Mouse (Mus musculus): ENCODE results near the gene Atpif1.

The Atpif1 gene

GRCm38 (mm10) chr4:132527917-132528522 is 5.4 kb downstream of the Atpif1 start:
- in situ Hi-C loops (cut with MboI, MseI), result no loop called here

DNA sequence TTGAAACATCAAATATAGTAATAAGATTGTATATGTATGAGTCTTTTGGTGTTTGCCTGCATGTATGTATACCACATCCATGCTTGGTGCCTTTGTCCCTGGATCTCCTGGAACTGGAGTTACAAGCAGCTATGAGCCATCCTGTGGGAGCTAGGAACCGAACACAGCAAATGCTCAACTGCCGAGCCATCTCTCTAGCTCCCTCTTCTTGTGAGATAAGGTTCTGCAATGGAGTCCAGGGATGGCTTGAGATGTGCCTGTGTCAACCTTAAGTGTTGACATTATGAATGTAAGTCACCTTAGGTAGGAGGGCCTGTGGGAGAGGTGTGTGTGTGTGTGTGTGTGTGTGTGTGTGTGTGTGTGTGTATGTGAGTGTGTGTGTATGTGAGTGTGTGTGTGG is 6.8 kb downstream of the Atpif1 start:
- in situ Hi-C loops (cut with MboI, MseI), result no loop called here

DNA sequence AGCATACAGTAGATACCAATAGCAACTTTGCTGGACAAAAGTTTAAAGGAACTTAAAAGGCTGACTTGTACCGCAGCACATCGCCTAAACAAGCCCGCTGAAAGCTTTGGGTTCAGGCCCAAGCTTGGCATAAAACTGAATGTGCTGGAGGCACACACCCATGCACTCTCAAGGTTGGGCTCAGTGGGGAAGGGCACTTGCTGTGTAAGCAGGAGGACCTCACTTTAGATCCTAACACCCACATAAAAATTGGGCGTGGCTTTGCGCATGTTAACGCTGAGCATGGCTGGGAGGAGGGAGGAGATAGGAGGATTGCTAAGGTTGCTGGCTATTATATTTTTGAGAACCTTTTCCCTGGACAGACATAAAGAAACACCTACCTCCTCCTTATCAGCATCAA is 8.7 kb downstream of the Atpif1 start:
- in situ Hi-C loops (cut with MboI, MseI), result no loop called here

- in situ Hi-C loops (cut with MboI, MseI), result no loop called here
Measured at GRCm38 (mm10) chr4:132524321-132524741, 9.1 kb downstream of the Atpif1 start.

GRCm38 (mm10) chr4:132519188-132519587 is 14.3 kb downstream of the Atpif1 start:
- in situ Hi-C loops (cut with MboI, MseI), result no loop called here

DNA sequence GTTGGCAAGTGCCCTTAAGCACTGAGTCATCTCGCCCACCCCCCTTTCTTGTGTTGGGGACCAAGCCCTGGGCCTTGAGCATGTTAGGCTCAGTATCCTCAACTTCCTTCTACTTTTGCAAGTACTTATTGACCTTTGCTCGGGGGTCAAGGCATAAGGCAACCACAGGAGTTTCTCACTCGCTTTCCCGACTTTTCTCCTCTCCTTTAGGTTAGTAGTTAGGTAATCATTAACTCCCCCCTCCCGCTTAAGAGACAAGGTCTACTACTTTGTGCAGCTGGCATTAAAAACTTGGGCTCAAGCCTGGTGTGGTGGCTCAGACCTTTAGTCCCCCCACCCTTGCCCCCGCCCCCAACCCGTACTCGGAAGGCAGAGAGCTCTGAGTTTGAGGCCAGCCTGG is 15.4 kb downstream of the Atpif1 start:
- in situ Hi-C loops (cut with MboI, MseI), result no loop called here

GRCm38 (mm10) chr4:132515369-132516155 is 17.9 kb downstream of the Atpif1 start:
- in situ Hi-C loops (cut with MboI, MseI), result no loop called here

GRCm38 (mm10) chr4:132514555-132515135 is 18.8 kb downstream of the Atpif1 start:
- in situ Hi-C loops (cut with MboI, MseI), result no loop called here

DNA sequence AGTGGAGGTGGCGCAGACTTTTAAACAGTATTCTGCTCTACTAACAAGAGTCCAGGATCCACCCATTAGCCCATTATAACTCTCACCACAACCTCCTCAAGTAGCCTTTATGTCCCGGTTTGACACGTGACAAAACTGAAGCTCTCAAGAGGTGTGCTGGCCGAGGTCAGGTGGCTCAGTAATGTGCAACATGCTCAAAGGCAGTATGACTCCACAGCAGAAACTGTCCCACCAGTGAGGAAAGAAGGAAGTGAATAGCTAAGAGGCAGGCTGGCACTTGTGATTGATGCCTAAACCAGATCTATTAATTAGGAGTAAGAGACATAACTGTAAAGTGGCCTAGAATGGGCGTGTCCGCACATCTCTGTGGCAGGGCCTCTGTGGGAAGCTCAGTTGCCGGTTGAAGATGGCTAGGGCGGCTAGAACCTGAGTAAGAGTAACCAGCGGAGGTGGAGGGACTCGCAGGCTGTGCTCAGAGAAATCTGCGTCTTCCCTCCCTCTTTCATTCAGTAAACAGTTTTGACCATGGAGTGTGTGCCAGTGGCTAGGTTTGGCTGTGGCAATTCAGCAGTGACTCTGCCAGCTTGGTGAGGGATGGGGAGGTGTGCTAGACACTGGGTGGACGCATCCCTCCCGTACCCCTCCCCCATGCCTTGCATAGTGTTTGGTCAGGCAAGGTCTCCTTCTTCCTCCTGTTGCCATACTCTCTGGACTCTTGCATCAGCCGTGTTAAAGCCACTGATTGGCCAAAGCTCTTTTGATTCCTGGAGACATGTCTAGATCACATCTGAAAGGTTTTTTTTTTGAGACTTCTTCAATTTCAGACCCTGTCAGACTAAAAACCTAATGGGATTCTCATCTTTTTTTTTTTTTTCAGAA is 19.8 kb downstream of the Atpif1 start:
- in situ Hi-C loops (cut with MboI, MseI), result no loop called here

- in situ Hi-C loops (cut with MboI, MseI), result no loop called here
Measured at GRCm38 (mm10) chr4:132512080-132512479, 21.4 kb downstream of the Atpif1 start.

DNA sequence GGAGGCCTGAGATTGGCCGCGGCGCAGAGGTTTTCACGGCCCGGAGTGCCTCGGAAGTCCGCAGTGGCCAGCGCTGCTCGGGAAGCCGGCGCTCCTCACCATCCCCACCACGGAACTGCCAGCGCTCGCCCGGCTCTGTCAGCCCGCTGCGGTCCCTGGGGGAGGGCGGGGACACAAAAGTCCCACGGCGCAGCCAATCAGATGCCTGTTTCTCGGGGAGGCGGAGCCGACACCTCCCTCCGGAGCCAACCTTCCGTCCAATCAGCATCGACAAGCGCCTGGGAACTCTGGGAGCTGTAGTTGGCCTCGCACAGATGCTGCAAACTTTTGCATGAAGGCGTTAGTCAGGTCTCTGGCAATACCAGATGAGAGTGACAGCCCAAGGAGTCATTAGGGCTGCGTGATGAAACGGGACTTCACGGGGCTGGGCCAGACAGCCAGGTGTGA is 23.1 kb downstream of the Atpif1 start, which contains the start of gene Sesn2:
Gene Sesn2 (minus strand): TSS at position 150 of the 447 bp plus-strand sequence.
- in situ Hi-C loops (cut with MboI, MseI), result no loop called here

- in situ Hi-C loops (cut with MboI, MseI), result loop anchor here (5.0 kb wide), 1 partner anchor 87 kb away; the partner anchor contains the start of gene Phactr4
Measured at GRCm38 (mm10) chr4:132509621-132510296, 23.7 kb downstream of the Atpif1 start.

GRCm38 (mm10) chr4:132507210-132507609 is 26.2 kb downstream of the Atpif1 start:
- in situ Hi-C loops (cut with MboI, MseI), result loop anchor here (5.0 kb wide), 1 partner anchor 85 kb away; the partner anchor contains the start of gene Phactr4

GRCm38 (mm10) chr4:132506250-132506649 is 27.2 kb downstream of the Atpif1 start:
- in situ Hi-C loops (cut with MboI, MseI), result loop anchor here (5.0 kb wide), 1 partner anchor 84 kb away; the partner anchor contains the start of gene Phactr4

DNA sequence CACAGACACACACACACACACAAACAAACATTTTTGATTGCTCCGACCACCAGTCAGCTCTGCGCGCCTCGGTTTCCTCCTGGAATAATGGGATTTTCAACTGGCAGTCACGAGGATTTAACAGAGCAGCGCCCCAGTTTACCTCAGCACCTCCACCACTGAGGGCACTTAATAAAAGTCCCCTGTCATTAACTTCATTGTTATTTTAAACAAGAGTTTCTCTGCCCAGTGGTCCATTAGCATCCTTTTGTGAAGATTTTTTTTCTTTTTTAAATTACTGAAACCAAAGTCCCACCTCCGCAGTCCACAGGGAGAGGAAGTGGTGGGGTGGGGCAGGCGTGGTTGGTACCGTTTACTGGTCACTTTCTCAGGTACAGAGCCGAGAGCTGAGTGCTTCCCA is 27.7 kb downstream of the Atpif1 start:
- in situ Hi-C loops (cut with MboI, MseI), result loop anchor here (5.0 kb wide), 1 partner anchor 83 kb away; the partner anchor contains the start of gene Phactr4

DNA sequence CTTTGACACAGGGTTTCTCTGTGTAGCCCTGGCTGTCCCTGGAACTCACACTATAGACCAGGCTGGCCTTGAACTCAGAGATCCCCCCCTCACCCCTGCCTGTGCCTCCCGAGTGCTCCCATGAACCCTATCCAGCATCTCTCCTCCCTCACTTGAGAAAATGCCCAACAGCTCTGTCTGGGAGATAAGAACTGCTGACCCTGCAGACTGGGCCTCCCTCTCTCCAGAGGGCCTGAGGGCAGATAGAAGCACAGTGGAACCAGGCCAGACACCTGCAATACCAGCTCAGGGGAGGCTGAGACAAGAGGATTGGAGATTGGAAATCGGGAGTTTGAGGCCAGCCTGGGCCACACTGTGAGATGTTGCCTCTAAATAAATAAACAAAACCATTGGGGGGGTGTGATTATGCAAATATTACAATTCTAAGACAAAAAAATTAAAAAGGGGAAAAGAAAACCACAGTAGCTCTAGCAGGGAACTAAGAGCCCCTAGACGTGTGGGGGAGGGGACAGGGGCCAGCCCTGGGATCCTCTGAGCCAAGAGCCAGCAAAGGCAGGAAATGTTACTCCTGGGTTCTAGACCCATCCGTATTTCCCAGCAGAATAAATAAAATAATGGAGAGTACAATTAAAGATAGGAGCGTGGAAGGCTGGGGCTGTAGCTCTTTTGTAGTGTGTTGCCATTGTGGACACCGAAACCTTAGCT is 28.3 kb downstream of the Atpif1 start:
- in situ Hi-C loops (cut with MboI, MseI), result loop anchor here (5.0 kb wide), 1 partner anchor 83 kb away; the partner anchor contains the start of gene Phactr4

DNA sequence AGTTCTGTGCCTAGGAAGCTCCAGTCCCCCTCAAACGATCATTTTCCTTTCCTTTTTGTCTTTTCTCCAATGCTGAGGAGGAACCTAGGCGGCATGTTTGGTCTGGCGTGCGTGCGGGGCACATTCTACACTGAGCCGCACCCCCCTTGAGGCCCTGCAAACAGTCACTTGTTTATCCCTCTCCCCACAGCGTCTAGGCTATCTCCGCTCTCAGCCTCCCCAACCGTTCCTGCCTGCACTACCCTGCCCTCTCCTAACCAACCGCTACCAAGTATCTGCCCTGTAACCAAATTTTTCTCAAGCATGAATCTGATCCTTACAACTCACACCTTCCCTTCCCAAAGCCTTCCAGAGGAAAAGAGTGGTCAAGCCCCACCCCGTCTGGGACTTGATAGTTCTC is 30.1 kb downstream of the Atpif1 start:
- in situ Hi-C loops (cut with MboI, MseI), result no loop called here

DNA sequence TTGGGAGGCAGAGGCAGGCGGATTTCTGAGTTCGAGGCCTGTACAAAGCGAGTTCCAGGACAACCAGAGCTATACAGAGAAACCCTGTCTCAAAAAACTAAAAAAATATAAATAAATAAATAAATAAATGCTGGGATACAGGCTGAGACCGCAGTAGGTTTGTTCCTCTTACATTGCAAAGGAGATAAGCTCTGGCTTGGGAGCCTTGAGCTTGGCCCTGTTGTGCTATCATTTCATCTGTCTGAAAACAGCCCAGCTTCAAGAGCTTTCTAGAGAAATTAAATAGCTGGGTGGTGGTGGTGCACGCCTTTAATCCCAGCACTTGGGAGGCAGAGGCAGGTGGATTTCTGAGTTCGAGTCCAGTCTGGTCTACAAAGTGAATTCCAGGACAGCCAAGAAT is 31.8 kb downstream of the Atpif1 start:
- in situ Hi-C loops (cut with MboI, MseI), result no loop called here

DNA sequence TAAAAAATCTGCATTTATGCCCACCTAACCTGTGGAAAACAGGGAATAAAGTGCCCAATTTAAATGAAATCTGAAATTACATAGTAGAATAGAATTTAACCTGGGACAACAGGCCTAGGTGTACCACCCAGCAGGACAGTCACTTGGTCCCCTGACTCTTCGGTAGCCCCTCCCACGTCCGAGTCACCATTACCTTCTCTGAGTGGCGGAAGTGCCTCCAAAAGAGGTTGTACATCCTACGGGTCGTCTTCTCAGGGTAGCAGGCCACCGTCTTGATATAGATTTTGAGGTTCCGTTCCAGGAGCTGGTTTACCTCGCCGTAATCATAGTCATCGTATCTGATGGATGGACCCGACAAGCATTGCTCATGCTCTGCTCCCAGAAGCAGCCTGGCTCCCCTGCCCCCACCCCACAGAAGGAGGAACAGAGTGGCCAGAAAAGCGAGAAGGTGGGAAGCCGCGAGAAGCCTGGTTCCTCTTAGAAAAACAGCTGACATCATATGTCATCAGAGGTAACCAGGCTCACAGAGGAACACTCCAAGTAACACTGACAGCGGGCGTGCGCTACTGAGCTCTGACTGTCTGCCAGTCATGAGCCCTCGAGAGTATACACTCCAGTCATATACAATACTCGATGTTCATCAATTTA is 39.1 kb downstream of the Atpif1 start:
- in situ Hi-C loops (cut with MboI, MseI), result loop anchor here (10.0 kb wide), 1 partner anchor 1580 kb away; no protein-coding TSS in a partner anchor

All from T-helper 1 cell (primary cell).